Mouse (Mus musculus): ENCODE data around the gene Amph.

Gene Amph

GRCm38 (mm10) chr13:19138550-19138949 is 190.5 kb downstream of the Amph start:
- DNase-seq (ENCODE audit: low read depth in 2 of 2, low spot score in 2 of 2) = no peak

DNA sequence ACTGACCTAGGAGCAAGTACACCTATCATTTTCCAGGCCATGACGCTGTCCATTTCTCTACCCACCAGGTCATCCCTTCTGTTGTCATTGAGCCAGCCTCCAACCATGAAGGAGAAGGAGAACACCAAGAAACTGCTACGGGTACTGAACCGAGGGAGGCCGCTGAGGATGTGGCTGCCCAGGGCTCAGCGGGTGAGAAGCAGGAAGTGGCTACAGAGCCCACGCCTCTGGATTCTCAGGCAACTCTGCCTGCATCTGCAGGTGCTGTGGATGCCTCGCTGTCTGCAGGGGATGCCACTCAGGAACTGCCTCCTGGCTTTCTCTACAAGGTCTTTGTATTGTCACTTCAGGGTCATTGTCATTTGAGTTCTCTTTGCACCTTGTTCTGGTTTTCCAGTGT is 191.1 kb downstream of the Amph start:
- peak in 1 of 2 experiments; percentile 12 for DNase-seq (ENCODE audit: low read depth in 2 of 2, low spot score in 2 of 2)

DNA sequence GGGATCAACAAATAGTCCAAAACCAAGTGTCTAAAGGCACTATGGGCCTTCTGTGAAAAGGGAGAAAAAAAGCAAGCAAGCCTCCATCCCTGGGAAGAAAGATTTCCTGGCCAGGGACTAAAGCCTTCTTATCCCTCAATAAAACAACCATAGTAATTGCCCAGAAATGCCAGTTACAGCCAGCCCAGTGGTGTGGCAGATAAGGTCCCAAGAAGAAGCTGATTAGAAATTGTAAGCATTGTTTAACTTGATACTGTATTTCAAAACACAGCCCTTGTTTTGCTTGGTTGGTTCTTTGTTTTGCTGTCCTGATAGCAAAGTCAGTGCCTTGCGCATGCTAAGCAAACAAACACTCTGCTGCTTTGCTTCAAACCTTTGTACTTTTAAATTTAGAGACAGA is 191.8 kb downstream of the Amph start:
- no peak for DNase-seq (ENCODE audit: low read depth in 2 of 2, low spot score in 2 of 2)

- no peak for DNase-seq (ENCODE audit: low read depth in 2 of 2, low spot score in 2 of 2)
Measured at GRCm38 (mm10) chr13:19143766-19144165, 195.8 kb downstream of the Amph start.

- DNase-seq (ENCODE audit: low read depth in 2 of 2, low spot score in 2 of 2) = no peak
Measured at GRCm38 (mm10) chr13:19147468-19147867, 199.5 kb downstream of the Amph start.

- DNase-seq (ENCODE audit: low read depth in 2 of 2, low spot score in 2 of 2) = no peak
Measured at GRCm38 (mm10) chr13:19149574-19149973, 201.6 kb downstream of the Amph start.

- DNase-seq (ENCODE audit: low read depth in 2 of 2, low spot score in 2 of 2) = no peak
Measured at GRCm38 (mm10) chr13:19150438-19151301, 202.7 kb downstream of the Amph start.

- DNase-seq (ENCODE audit: low read depth in 2 of 2, low spot score in 2 of 2) = no peak
Measured at GRCm38 (mm10) chr13:19152126-19152525, 204.1 kb downstream of the Amph start.

DNA sequence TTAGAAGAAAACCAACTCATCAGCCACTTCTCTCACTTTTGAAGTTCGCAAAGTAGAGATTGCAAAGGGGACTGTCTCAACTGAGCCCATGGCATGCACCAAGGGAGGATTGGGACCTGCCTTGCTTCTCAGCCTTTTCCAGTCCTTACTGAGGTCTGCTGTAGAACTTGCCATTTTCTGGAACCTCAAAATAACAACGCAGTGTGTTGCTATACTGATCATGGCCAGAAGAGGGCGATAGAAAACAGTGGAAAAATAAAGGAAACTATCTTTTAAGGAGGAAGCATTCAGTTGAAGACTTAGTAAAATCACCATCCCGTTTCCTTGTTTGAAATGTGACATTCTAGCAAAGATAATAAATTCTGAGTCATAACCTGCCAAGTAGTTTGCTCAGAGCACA is 210.5 kb downstream of the Amph start:
- DNase-seq (ENCODE audit: low read depth in 2 of 2, low spot score in 2 of 2) = peak; percentile 28 to 35

GRCm38 (mm10) chr13:19160616-19161015 is 212.6 kb downstream of the Amph start:
- DNase-seq (ENCODE audit: low read depth in 2 of 2, low spot score in 2 of 2) = no peak

GRCm38 (mm10) chr13:19161111-19161510 is 213.1 kb downstream of the Amph start:
- no peak for DNase-seq (ENCODE audit: low read depth in 2 of 2, low spot score in 2 of 2)

DNA sequence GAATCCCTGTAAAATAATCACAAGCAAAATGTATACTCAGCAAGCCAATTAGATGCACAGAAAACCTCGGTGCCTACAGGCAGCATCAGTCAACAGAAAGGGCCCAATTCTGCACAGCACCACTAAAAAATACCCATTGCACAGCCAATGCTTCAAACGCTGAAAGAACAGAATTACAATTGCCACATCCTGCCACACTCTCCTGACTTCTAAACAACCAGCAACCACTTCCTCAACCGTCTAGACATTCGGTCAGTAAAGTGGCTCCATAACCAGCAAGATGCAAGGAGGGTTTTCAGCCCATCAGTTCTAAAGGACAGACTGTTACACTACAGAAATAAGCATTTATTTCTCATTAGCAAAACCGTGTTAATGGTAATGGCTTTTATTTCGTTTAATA is 214.1 kb downstream of the Amph start:
- peak; percentile 20 to 64 for DNase-seq (ENCODE audit: low read depth in 2 of 2, low spot score in 2 of 2)

- DNase-seq (ENCODE audit: low read depth in 2 of 2, low spot score in 2 of 2) = peak in 1 of 2 experiments; percentile 25
Measured at GRCm38 (mm10) chr13:19177662-19178259, 229.8 kb downstream of the Amph start.

- no peak for DNase-seq (ENCODE audit: low read depth in 2 of 2, low spot score in 2 of 2)
Measured at GRCm38 (mm10) chr13:19178351-19178750, 230.3 kb downstream of the Amph start.

- DNase-seq (ENCODE audit: low read depth in 2 of 2, low spot score in 2 of 2) = peak in 1 of 2 experiments; percentile 34
Measured at GRCm38 (mm10) chr13:19182259-19182658, 234.3 kb downstream of the Amph start.

GRCm38 (mm10) chr13:19190052-19190451 is 242.0 kb downstream of the Amph start:
- no peak for DNase-seq (ENCODE audit: low read depth in 2 of 2, low spot score in 2 of 2)

GRCm38 (mm10) chr13:19194803-19195202 is 246.8 kb downstream of the Amph start:
- DNase-seq (ENCODE audit: low read depth in 2 of 2, low spot score in 2 of 2) = no peak

- no peak for DNase-seq (ENCODE audit: low read depth in 2 of 2, low spot score in 2 of 2)
Measured at GRCm38 (mm10) chr13:19195456-19195855, 247.5 kb downstream of the Amph start.
